Mouse (Mus musculus): ENCODE results near the gene Bcor. TPM values are rescaled to one million over a fixed set of nuclear protein-coding genes. Genes with fewer than 3 reads are reported as not detected.
A peak's percentile ranks its signal among the peaks of the same experiment; 100 is the strongest.

Gene Bcor
- polyA plus RNA-seq, 1 experiment from 2014 or later: 17.5 TPM

DNA sequence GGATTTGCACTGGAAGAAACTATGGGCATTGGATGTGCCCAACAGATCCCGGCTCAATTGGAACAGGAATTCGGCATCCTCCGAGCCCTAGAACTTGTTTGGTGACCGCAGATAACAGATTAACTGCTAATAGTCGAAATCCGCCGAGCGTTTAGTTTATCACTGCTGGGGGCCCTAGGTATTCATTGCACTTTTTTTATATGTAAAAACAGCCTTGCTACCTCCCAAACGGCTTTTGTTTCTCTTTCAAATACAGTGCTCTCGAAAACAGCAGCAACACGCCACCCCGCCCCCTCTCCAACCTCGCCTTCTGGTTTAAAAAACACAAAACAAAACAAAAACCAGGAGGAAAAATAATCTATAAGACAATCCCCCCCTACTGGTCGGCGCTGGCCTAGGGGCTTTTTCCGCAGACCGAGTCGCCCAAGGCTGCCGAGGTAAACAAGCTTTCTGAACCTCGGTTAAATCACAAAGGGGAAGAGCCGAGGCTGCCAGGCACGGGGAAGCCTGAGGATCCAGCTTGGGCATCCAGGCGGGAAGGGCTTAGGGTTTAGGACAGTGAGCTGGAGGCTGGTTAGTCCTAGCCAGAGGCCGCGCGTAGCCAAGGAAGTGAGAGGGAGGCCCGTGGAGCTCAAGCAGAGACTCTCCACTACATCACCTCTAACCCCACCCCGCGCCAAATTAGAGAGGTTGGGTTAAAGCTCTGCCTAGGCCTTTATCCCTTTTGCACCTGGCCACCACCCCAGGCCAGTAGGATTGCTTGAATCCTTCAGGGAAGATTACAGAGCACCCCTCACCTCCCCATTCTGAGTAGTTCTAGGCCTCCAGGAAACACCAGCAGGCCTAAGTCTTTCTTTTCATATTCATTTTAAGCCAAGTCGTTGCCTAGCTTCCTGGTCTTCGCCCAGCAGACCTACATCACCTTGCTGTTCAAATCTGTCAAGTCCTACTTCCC lies 6.7 kb downstream of the Bcor start:
- no peak overlapping the region for H3K9ac ChIP-seq (ENCODE audit: low read length)
- peaks cover 5% of the 10 kb centered on the region; the same call in 1 of the 2 replicates for H3K4me1 ChIP-seq (ENCODE audit: control insufficient read depth, insufficient read depth, low read length)
- no peak overlapping the region for H3K4me3 ChIP-seq (ENCODE audit: low read depth, low read length)
- 0 out of 2 replicates have a peak, but pooled peaks cover 15% of the 10 kb centered on the region for H3K27me3 ChIP-seq (replicated peaks; ENCODE audit: control insufficient read depth, insufficient read depth, low read length)
- no peaks in the 10 kb centered on the region for H3K36me3 ChIP-seq (ENCODE audit: control insufficient read depth, insufficient read depth, low read length)
- 14% methylated on average over 31 of the region's 31 CpGs for WGBS
- no peak overlapping the region for H3K27ac ChIP-seq (ENCODE audit: low read depth, low read length)
- 0 out of 2 replicates have a peak overlapping the region, but pooled peaks have one; percentile 2 for H3K4me2 ChIP-seq (ENCODE audit: low read length)
- ATAC-seq (no peak), DNase-seq (ENCODE audit: low spot score) (no peak)
- no peaks in the 10 kb centered on the region for H3K9me3 ChIP-seq (replicated peaks; ENCODE audit: control insufficient read depth, low read length)

DNA sequence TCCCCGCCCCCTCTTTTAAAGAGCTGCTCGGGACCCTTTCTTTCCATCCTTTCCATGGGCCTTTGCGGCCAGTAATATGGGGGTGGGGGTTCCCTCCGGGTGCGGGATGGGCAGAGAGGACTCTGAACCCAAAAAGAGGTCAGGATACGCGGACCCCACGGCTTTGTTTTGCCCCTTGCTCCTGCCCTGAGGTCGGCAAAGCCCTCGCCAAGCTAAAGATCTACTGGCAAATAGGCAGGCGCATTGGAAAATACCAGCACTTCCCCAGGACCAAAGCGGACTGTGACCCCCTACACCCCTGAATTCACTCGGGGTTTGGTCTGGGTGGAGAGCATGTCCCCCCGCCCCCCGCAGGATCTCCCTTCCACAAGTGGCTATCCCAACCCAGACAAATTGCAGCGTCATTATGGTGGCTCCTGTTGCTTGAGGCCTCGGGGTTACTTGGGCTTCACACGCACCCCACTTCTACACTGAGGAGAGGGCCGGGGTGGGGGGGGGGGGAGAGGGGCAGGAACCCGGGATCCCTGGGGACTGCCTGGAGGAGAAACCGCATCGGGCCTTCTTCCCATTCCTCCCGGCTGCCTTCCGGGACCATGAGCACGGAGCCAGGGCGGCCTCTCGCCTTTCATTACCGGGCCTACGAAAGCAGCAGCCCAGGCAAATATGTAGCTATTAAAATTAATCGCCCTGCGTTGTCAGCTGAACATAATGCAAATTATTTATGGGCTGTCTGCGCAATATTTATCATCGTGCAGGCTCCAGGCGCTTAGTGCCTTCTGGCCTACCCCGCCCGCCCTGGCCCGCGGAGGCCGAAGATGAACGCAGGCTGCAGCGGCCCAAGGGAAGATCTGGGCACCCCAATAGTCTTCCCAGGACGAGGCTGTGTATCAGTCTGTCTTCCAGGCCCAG lies 7.9 kb downstream of the Bcor start:
- ATAC-seq (no peak), DNase-seq (ENCODE audit: low spot score) (no peak)
- H3K9ac ChIP-seq (ENCODE audit: low read length): peak overlapping the region; percentile 40
- H3K4me1 ChIP-seq (ENCODE audit: control insufficient read depth, insufficient read depth, low read length): no peaks in the 10 kb centered on the region; the same call in 1 of the 2 replicates
- peak overlapping the region; percentile 50 for H3K4me2 ChIP-seq (ENCODE audit: low read length)
- H3K27ac ChIP-seq (ENCODE audit: low read depth, low read length): no peak overlapping the region
- 24% methylated on average over 41 of the region's 42 CpGs for WGBS
- H3K27me3 ChIP-seq (replicated peaks; ENCODE audit: control insufficient read depth, insufficient read depth, low read length): 0 out of 2 replicates have a peak, but pooled peaks cover 15% of the 10 kb centered on the region
- no peaks in the 10 kb centered on the region for H3K36me3 ChIP-seq (ENCODE audit: control insufficient read depth, insufficient read depth, low read length)
- H3K4me3 ChIP-seq (ENCODE audit: low read depth, low read length): peak overlapping the region; percentile 23
- no peaks in the 10 kb centered on the region for H3K9me3 ChIP-seq (replicated peaks; ENCODE audit: control insufficient read depth, low read length)

DNA sequence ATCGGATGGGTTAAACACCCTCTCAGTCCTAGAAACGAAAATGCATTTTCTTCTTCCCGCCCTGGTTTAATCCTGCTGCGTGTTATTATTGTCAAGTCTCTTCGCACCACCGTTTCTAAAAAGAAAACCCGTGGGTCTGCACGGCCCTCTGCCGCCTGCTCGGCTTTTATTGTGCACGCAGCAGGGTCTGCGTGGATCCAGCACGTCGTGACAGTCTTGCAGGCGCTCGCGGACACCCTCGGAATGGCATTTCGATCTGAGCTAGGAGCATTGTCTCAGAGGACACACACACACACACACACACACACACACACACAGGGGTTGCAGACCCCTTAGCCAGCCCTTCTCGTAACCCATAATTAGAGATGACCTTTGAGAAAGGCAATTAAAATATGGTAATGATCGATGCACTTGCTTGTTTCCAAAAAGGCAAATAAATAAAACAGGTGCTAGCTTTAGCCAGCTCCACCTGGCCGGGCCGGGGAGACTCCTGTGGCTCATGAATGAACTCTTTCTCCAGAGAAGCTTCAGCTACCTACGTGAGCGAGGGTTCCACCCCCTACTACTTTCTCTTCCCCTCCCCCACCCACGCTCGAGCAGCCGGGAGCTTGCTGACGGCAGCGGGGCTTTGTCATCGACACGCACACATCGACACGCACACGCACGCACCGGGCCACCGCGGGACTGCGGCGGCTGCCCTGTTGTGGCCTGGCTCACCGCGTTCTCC lies 8.7 kb downstream of the Bcor start:
- H3K4me1 ChIP-seq (ENCODE audit: control insufficient read depth, insufficient read depth, low read length): no peaks in the 10 kb centered on the region; the same call in 1 of the 2 replicates
- no peaks in the 10 kb centered on the region for H3K36me3 ChIP-seq (ENCODE audit: control insufficient read depth, insufficient read depth, low read length)
- ATAC-seq: peak; percentile 63
- H3K4me2 ChIP-seq (ENCODE audit: low read length): peak overlapping the region; percentile 50
- DNase-seq (ENCODE audit: low spot score): peak; percentile 65
- 7% methylated on average over 43 of the region's 43 CpGs for WGBS
- 0 out of 2 replicates have a peak, but pooled peaks cover 15% of the 10 kb centered on the region for H3K27me3 ChIP-seq (replicated peaks; ENCODE audit: control insufficient read depth, insufficient read depth, low read length)
- H3K27ac ChIP-seq (ENCODE audit: low read depth, low read length): no peak overlapping the region
- H3K9ac ChIP-seq (ENCODE audit: low read length): peak overlapping the region; percentile 40
- H3K4me3 ChIP-seq (ENCODE audit: low read depth, low read length): peak overlapping the region; percentile 23
- H3K9me3 ChIP-seq (replicated peaks; ENCODE audit: control insufficient read depth, low read length): no peaks in the 10 kb centered on the region

DNA sequence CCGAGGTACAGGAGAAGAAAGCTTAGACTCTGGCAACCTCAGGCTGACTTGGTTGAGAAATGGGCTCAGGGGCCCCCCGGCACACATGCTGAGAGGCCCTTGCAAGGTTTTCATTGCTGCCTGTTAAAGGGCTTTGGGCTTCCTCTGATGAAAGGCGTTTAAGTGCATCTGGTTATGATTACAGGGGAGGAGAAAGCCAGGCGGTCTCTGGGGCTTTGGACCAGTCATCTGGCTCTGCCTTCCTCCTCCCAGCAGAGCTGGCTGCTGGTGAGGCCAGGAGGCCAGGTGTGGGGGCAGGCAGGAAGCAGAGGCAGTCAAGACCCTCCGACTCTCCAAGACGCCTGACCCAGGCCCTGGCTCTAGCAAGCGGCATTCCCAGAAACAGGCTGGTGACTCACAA lies 9.7 kb downstream of the Bcor start:
- WGBS: 29% methylated on average over 7 of the region's 7 CpGs
- DNase-seq (ENCODE audit: low spot score): no peak
- Histone ChIP-seq H3K9me3 (replicated peaks; ENCODE audit: control insufficient read depth, low read length) (no peaks in the 10 kb centered on the region), H3K4me1 (ENCODE audit: control insufficient read depth, insufficient read depth, low read length) (no peaks in the 10 kb centered on the region), H3K27me3 (replicated peaks; ENCODE audit: control insufficient read depth, insufficient read depth, low read length) (0 out of 2 replicates have a peak, but pooled peaks cover 15% of the 10 kb centered on the region), H3K9ac (ENCODE audit: low read length) (no peak overlapping the region), H3K4me2 (ENCODE audit: low read length) (no peak overlapping the region), H3K36me3 (ENCODE audit: control insufficient read depth, insufficient read depth, low read length) (no peaks in the 10 kb centered on the region), H3K4me3 (ENCODE audit: low read depth, low read length) (no peak overlapping the region), H3K27ac (ENCODE audit: low read depth, low read length) (no peak overlapping the region)
- ATAC-seq: no peak

DNA sequence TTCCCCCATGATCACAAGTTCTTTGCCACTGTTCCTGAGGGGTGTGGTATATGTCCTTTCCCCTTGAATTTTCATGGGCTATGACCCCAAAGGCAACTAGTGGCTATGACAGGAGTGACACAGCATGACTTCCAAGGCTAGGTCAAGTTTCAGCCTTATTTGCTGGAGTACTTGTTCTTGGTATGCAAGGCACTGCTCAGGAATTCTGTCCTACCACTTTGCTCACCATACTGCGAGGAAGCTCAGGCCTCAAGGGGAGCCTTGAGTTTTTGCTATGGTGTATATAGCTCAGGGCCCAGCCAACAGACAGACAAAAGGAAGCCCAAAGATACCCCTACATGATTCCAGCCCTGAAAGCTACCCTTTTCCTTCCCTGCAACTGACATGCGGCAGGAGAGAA lies 13.9 kb downstream of the Bcor start:
- Histone ChIP-seq H3K36me3 (ENCODE audit: control insufficient read depth, insufficient read depth, low read length) (no peaks in the 10 kb centered on the region), H3K4me3 (ENCODE audit: low read depth, low read length) (no peak overlapping the region), H3K27ac (ENCODE audit: low read depth, low read length) (no peak overlapping the region), H3K9me3 (replicated peaks; ENCODE audit: control insufficient read depth, low read length) (no peaks in the 10 kb centered on the region), H3K4me2 (ENCODE audit: low read length) (no peak overlapping the region), H3K9ac (ENCODE audit: low read length) (no peak overlapping the region), H3K4me1 (ENCODE audit: control insufficient read depth, insufficient read depth, low read length) (no peaks in the 10 kb centered on the region), H3K27me3 (replicated peaks; ENCODE audit: control insufficient read depth, insufficient read depth, low read length) (0 out of 2 replicates have a peak, but pooled peaks cover 4% of the 10 kb centered on the region)
- no peak for DNase-seq (ENCODE audit: low spot score)
- WGBS: 65% methylated on average over 2 of the region's 2 CpGs
- ATAC-seq: no peak

DNA sequence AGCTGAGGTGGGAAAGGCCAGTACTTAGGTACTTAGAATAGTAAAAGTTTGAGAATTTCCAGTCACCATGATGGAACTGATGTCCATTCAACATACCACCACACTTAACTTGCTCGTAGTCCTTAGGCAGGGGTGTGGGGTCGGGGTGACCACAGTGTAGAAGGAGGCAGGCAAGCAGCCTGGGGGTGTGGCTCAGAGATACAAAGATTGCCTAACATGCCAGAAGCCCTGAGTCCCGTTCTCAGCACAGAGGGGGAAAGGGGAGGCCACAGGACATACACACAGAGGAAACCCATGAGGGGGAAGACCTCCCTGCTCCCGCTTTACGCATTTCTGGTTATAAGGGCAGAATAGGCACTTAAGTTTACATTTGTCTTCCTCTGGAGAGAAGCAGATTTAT lies 17.3 kb downstream of the Bcor start:
- no peaks in the 10 kb centered on the region for H3K4me1 ChIP-seq (ENCODE audit: control insufficient read depth, insufficient read depth, low read length)
- H3K27ac ChIP-seq (ENCODE audit: low read depth, low read length): no peak overlapping the region
- DNase-seq (ENCODE audit: low spot score): no peak
- ATAC-seq: no peak
- no peaks in the 10 kb centered on the region for H3K36me3 ChIP-seq (ENCODE audit: control insufficient read depth, insufficient read depth, low read length)
- no peak overlapping the region for H3K4me2 ChIP-seq (ENCODE audit: low read length)
- 63% methylated on average over 5 of the region's 5 CpGs for WGBS
- H3K9ac ChIP-seq (ENCODE audit: low read length): no peak overlapping the region
- no peaks in the 10 kb centered on the region for H3K9me3 ChIP-seq (replicated peaks; ENCODE audit: control insufficient read depth, low read length)
- H3K27me3 ChIP-seq (replicated peaks; ENCODE audit: control insufficient read depth, insufficient read depth, low read length): peaks cover 23% of the 10 kb centered on the region
- H3K4me3 ChIP-seq (ENCODE audit: low read depth, low read length): no peak overlapping the region

DNA sequence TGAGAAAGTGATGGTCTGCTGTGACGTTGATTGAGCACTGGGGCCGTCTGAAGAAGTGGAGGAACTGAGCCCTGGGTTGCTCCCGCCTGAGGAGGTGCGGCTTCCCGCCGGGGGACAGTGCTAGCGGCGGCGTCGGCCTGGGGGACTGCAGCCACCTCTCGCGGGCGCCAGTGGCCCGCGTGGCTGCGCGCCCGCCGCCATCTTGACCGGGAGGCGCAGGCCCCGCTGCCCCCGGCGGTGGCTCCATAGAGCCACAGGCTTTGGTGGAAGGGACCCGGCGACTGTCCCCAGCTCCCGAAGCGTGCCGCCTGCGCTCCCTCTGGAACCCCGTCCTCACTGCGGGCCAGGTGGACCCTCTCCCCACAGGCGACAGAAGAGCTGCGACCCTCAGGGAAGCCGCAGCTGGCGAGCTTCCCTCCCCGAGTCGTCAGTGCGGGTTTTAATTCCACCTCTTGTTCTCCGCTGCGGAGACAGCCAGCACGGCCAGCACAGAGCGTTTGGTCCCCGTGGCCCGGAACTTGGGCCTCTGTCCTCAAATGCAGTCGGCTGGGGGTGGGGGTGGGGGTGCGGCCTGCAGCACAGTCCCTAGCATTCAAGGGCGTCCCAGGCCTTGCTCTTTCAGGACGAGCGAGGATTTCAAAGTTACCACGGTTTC lies 19.9 kb downstream of the Bcor start:
- no peak for DNase-seq (ENCODE audit: low spot score)
- peaks cover 33% of the 10 kb centered on the region for H3K27me3 ChIP-seq (replicated peaks; ENCODE audit: control insufficient read depth, insufficient read depth, low read length)

DNA sequence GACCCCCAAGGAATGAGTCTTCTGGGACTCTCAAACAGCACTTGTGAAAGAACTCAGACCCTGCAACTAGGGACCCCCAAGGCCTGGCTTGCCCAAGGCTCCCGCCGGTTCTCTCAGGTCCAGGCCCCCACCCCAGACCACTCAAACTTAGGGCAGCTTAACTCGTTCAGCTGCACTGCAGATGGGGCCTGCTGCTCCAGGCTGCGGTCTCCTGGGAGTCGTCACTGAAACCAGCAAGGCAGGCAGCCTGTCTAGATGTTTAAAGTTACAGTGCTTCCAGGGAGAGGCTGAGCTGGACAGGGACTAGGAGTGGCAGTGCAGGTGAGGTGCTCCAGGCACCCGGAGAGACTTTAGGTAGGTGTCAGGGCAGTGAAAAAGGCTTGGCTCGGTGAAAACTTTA lies 21.9 kb downstream of the Bcor start:
- H3K4me2 ChIP-seq (ENCODE audit: low read length): no peak overlapping the region
- DNase-seq (ENCODE audit: low spot score) (no peak), ATAC-seq (no peak)
- WGBS: 30% methylated on average over 7 of the region's 7 CpGs
- no peaks in the 10 kb centered on the region for H3K9me3 ChIP-seq (replicated peaks; ENCODE audit: control insufficient read depth, low read length)
- H3K36me3 ChIP-seq (ENCODE audit: control insufficient read depth, insufficient read depth, low read length): no peaks in the 10 kb centered on the region
- H3K4me3 ChIP-seq (ENCODE audit: low read depth, low read length): no peak overlapping the region
- no peak overlapping the region for H3K27ac ChIP-seq (ENCODE audit: low read depth, low read length)
- no peak overlapping the region for H3K9ac ChIP-seq (ENCODE audit: low read length)
- 0 out of 2 replicates have a peak, but pooled peaks cover 3% of the 10 kb centered on the region for H3K4me1 ChIP-seq (ENCODE audit: control insufficient read depth, insufficient read depth, low read length)
- H3K27me3 ChIP-seq (replicated peaks; ENCODE audit: control insufficient read depth, insufficient read depth, low read length): peaks cover 33% of the 10 kb centered on the region

More for the DNA sequence above, 19.9 kb downstream of the Bcor start:
- Histone ChIP-seq H3K4me1 (ENCODE audit: control insufficient read depth, insufficient read depth, low read length) (no peaks in the 10 kb centered on the region), H3K9me3 (replicated peaks; ENCODE audit: control insufficient read depth, low read length) (no peaks in the 10 kb centered on the region), H3K36me3 (ENCODE audit: control insufficient read depth, insufficient read depth, low read length) (no peaks in the 10 kb centered on the region), H3K4me3 (ENCODE audit: low read depth, low read length) (peak overlapping the region; percentile 26), H3K27ac (ENCODE audit: low read depth, low read length) (no peak overlapping the region), H3K9ac (ENCODE audit: low read length) (peak overlapping the region; percentile 64), H3K4me2 (ENCODE audit: low read length) (peak overlapping the region; percentile 56)
- 7% methylated on average over 44 of the region's 51 CpGs for WGBS
- ATAC-seq: no peak
